Mouse (Mus musculus) mesoderm, embryonic 11.5 days (tissue): Measurements from ENCODE around the gene Pygl.
"Not testable (repeated sequence)": the region's sequence is repeated elsewhere in the genome, so short reads cannot be mapped to it uniquely, and the experiment has no call there.

Source experiments
- DNase-seq: peaks from one replicate; pipeline ENCODE4 v3.0.0-alpha.2; 2012; ENCODE audit warnings: low read depth, low spot score

Gene Pygl

GRCm38 (mm10) chr12:70227121-70227932, 4.0 kb downstream of the Pygl start:
- DNase-seq: peak; percentile 84

GRCm38 (mm10) chr12:70226655-70227054, 4.6 kb downstream of the Pygl start:
- no peak for DNase-seq

GRCm38 (mm10) chr12:70223331-70223730, 8.0 kb downstream of the Pygl start:
- no peak for DNase-seq

- DNase-seq: no peak
Observed at GRCm38 (mm10) chr12:70221425-70221824, 9.9 kb downstream of the Pygl start.

- no peak for DNase-seq
Observed at GRCm38 (mm10) chr12:70218795-70219540, 12.3 kb downstream of the Pygl start.

- no peak for DNase-seq
Observed at GRCm38 (mm10) chr12:70216229-70216800, 15.0 kb downstream of the Pygl start.

GRCm38 (mm10) chr12:70214281-70214680, 17.0 kb downstream of the Pygl start:
- no peak for DNase-seq

GRCm38 (mm10) chr12:70213601-70214000, 17.7 kb downstream of the Pygl start:
- no peak for DNase-seq

- no peak for DNase-seq
Observed at GRCm38 (mm10) chr12:70212501-70212900, 18.8 kb downstream of the Pygl start.

GRCm38 (mm10) chr12:70208214-70208613, 23.1 kb downstream of the Pygl start:
- DNase-seq: no peak

- no peak for DNase-seq
Observed at GRCm38 (mm10) chr12:70204433-70204832, 26.9 kb downstream of the Pygl start.

GRCm38 (mm10) chr12:70201926-70202529, 29.3 kb downstream of the Pygl start:
- no peak for DNase-seq

- no peak for DNase-seq
Observed at GRCm38 (mm10) chr12:70196341-70196740, 34.9 kb downstream of the Pygl start.

- DNase-seq: no peak
Observed at GRCm38 (mm10) chr12:70195426-70195825, 35.9 kb downstream of the Pygl start.

GRCm38 (mm10) chr12:70192267-70192727, 39.0 kb downstream of the Pygl start:
- peak; percentile 31 for DNase-seq

GRCm38 (mm10) chr12:70184173-70184783, 47.0 kb downstream of the Pygl start:
- DNase-seq: no peak

- not testable (repeated sequence) for DNase-seq
Observed at GRCm38 (mm10) chr12:70183507-70183906, 47.8 kb downstream of the Pygl start.

GRCm38 (mm10) chr12:70169969-70170368, 61.3 kb downstream of the Pygl start:
- DNase-seq: no peak

GRCm38 (mm10) chr12:70167950-70168349, 63.3 kb downstream of the Pygl start:
- DNase-seq: no peak

- DNase-seq: no peak
Observed at GRCm38 (mm10) chr12:70164741-70165140, 66.5 kb downstream of the Pygl start.

GRCm38 (mm10) chr12:70161057-70161456, 70.2 kb downstream of the Pygl start:
- no peak for DNase-seq
